Mouse (Mus musculus): ENCODE data around the gene Lgmn. TPM values are rescaled to one million over a fixed set of nuclear protein-coding genes. Genes with fewer than 3 reads are reported as not detected.

Lgmn gene
- 70.3 and 78.8 TPM in 2 replicates for polyA plus RNA-seq (2015; fragmentation: Nextera tagmentation; extraction: Ambion mirVana)

GRCm38 (mm10) chr12:102439632-102440023, at the start of gene Lgmn:
Gene Lgmn (minus strand): TSS chr12:102439813.
- WGBS, result under 1% methylated on average over 28 of the region's 28 CpGs
- no peaks in the 10 kb centered on the region for H3K9me3 ChIP-seq (ENCODE audit: control insufficient read depth, low read length)
- ATAC-seq, result peak; percentile 100

GRCm38 (mm10) chr12:102484946-102485345, 45.3 kb upstream of the Lgmn start:
- no peak overlapping the region for H3K9ac ChIP-seq (replicated peaks; ENCODE audit: low read depth, low read length)
- WGBS, result 66% methylated on average over 3 of the region's 3 CpGs
- H3K4me1 ChIP-seq (replicated peaks; ENCODE audit: control insufficient read depth, insufficient read depth, low read length), result no peaks in the 10 kb centered on the region
- no peak overlapping the region for H3K4me2 ChIP-seq (ENCODE audit: low read length)
- no peak overlapping the region for H3K27ac ChIP-seq (ENCODE audit: low read length)
- no peaks in the 10 kb centered on the region for H3K27me3 ChIP-seq (replicated peaks; ENCODE audit: control insufficient read depth, insufficient read depth, low read length)
- no peak for ATAC-seq
- no peaks in the 10 kb centered on the region for H3K9me3 ChIP-seq (ENCODE audit: control insufficient read depth, low read length)
- H3K4me3 ChIP-seq (replicated peaks; ENCODE audit: low read length), result no peak overlapping the region
- peaks cover 37% of the 10 kb centered on the region for H3K36me3 ChIP-seq (ENCODE audit: control insufficient read depth, insufficient read depth)

More at GRCm38 (mm10) chr12:102439632-102440023, at the start of gene Lgmn:
- H3K4me3 ChIP-seq (replicated peaks; ENCODE audit: low read length), result peak within 1 kb of the TSS; percentile 53
- no peaks in the 10 kb centered on the region for H3K36me3 ChIP-seq (ENCODE audit: control insufficient read depth, insufficient read depth)
- H3K9ac ChIP-seq (replicated peaks; ENCODE audit: low read depth, low read length), result peak within 1 kb of the TSS; percentile 58
- no peaks in the 10 kb centered on the region for H3K27me3 ChIP-seq (replicated peaks; ENCODE audit: control insufficient read depth, insufficient read depth, low read length)
- H3K4me1 ChIP-seq (replicated peaks; ENCODE audit: control insufficient read depth, insufficient read depth, low read length), result peaks cover 15% of the 10 kb centered on the region
- H3K4me2 ChIP-seq (ENCODE audit: low read length), result peak within 1 kb of the TSS; percentile 59
- 0 out of 2 replicates have a peak within 1 kb of the TSS, but pooled peaks have one; percentile 26 for H3K27ac ChIP-seq (ENCODE audit: low read length)

GRCm38 (mm10) chr12:102480481-102480880, 40.9 kb upstream of the Lgmn start:
- 93% methylated on average over 4 of the region's 4 CpGs for WGBS

GRCm38 (mm10) chr12:102474411-102474810, 34.8 kb upstream of the Lgmn start:
- 94% methylated on average over 7 of the region's 7 CpGs for WGBS
- Histone ChIP-seq H3K36me3 (ENCODE audit: control insufficient read depth, insufficient read depth) (peaks cover 22% of the 10 kb centered on the region), H3K4me2 (ENCODE audit: low read length) (no peak overlapping the region), H3K27ac (ENCODE audit: low read length) (no peak overlapping the region), H3K9ac (replicated peaks; ENCODE audit: low read depth, low read length) (no peak overlapping the region), H3K4me3 (replicated peaks; ENCODE audit: low read length) (no peak overlapping the region), H3K27me3 (replicated peaks; ENCODE audit: control insufficient read depth, insufficient read depth, low read length) (no peaks in the 10 kb centered on the region), H3K9me3 (ENCODE audit: control insufficient read depth, low read length) (no peaks in the 10 kb centered on the region), H3K4me1 (replicated peaks; ENCODE audit: control insufficient read depth, insufficient read depth, low read length) (peaks cover 6% of the 10 kb centered on the region)
- ATAC-seq, result no peak

More at GRCm38 (mm10) chr12:102480481-102480880, 40.9 kb upstream of the Lgmn start:
- Histone ChIP-seq H3K27me3 (replicated peaks; ENCODE audit: control insufficient read depth, insufficient read depth, low read length) (no peaks in the 10 kb centered on the region), H3K4me1 (replicated peaks; ENCODE audit: control insufficient read depth, insufficient read depth, low read length) (no peaks in the 10 kb centered on the region), H3K4me2 (ENCODE audit: low read length) (no peak overlapping the region), H3K27ac (ENCODE audit: low read length) (no peak overlapping the region), H3K36me3 (ENCODE audit: control insufficient read depth, insufficient read depth) (peaks cover 34% of the 10 kb centered on the region), H3K9me3 (ENCODE audit: control insufficient read depth, low read length) (no peaks in the 10 kb centered on the region), H3K4me3 (replicated peaks; ENCODE audit: low read length) (no peak overlapping the region), H3K9ac (replicated peaks; ENCODE audit: low read depth, low read length) (no peak overlapping the region)
- no peak for ATAC-seq

GRCm38 (mm10) chr12:102468894-102469764, 29.5 kb upstream of the Lgmn start, which contains the start of gene Golga5:
Gene Golga5 (plus strand): TSS chr12:102469135.
- ATAC-seq, result peak; percentile 98
- peaks cover 6% of the 10 kb centered on the region for H3K4me1 ChIP-seq (replicated peaks; ENCODE audit: control insufficient read depth, insufficient read depth, low read length)
- peak within 1 kb of the TSS; percentile 72 for H3K4me3 ChIP-seq (replicated peaks; ENCODE audit: low read length)
- under 1% methylated on average over 85 of the region's 86 CpGs for WGBS
- H3K36me3 ChIP-seq (ENCODE audit: control insufficient read depth, insufficient read depth), result peaks cover 7% of the 10 kb centered on the region
- H3K4me2 ChIP-seq (ENCODE audit: low read length), result peak within 1 kb of the TSS; percentile 72
- H3K9me3 ChIP-seq (ENCODE audit: control insufficient read depth, low read length), result no peaks in the 10 kb centered on the region
- peak within 1 kb of the TSS; percentile 78 for H3K9ac ChIP-seq (replicated peaks; ENCODE audit: low read depth, low read length)
- peak within 1 kb of the TSS; percentile 74 for H3K27ac ChIP-seq (ENCODE audit: low read length)
- H3K27me3 ChIP-seq (replicated peaks; ENCODE audit: control insufficient read depth, insufficient read depth, low read length), result no peaks in the 10 kb centered on the region

GRCm38 (mm10) chr12:102468136-102468535, 28.5 kb upstream of the Lgmn start:
- Histone ChIP-seq H3K27me3 (replicated peaks; ENCODE audit: control insufficient read depth, insufficient read depth, low read length) (no peaks in the 10 kb centered on the region), H3K27ac (ENCODE audit: low read length) (no peak overlapping the region), H3K36me3 (ENCODE audit: control insufficient read depth, insufficient read depth) (peaks cover 1% of the 10 kb centered on the region), H3K9ac (replicated peaks; ENCODE audit: low read depth, low read length) (no peak overlapping the region), H3K9me3 (ENCODE audit: control insufficient read depth, low read length) (no peaks in the 10 kb centered on the region), H3K4me2 (ENCODE audit: low read length) (no peak overlapping the region), H3K4me3 (replicated peaks; ENCODE audit: low read length) (no peak overlapping the region), H3K4me1 (replicated peaks; ENCODE audit: control insufficient read depth, insufficient read depth, low read length) (peaks cover 6% of the 10 kb centered on the region)
- WGBS, result 83% methylated on average over 1 of the region's 1 CpGs
- no peak for ATAC-seq

- Histone ChIP-seq H3K27ac (ENCODE audit: low read length) (no peak overlapping the region), H3K9ac (replicated peaks; ENCODE audit: low read depth, low read length) (no peak overlapping the region), H3K36me3 (ENCODE audit: control insufficient read depth, insufficient read depth) (no peaks in the 10 kb centered on the region), H3K27me3 (replicated peaks; ENCODE audit: control insufficient read depth, insufficient read depth, low read length) (no peaks in the 10 kb centered on the region), H3K4me2 (ENCODE audit: low read length) (no peak overlapping the region), H3K4me3 (replicated peaks; ENCODE audit: low read length) (no peak overlapping the region), H3K9me3 (ENCODE audit: control insufficient read depth, low read length) (no peaks in the 10 kb centered on the region), H3K4me1 (replicated peaks; ENCODE audit: control insufficient read depth, insufficient read depth, low read length) (no peaks in the 10 kb centered on the region)
- 57% methylated on average over 4 of the region's 4 CpGs for WGBS
- no peak for ATAC-seq
Observed at GRCm38 (mm10) chr12:102464650-102465049, 25.0 kb upstream of the Lgmn start.

- Histone ChIP-seq H3K27me3 (replicated peaks; ENCODE audit: control insufficient read depth, insufficient read depth, low read length) (no peaks in the 10 kb centered on the region), H3K9ac (replicated peaks; ENCODE audit: low read depth, low read length) (no peak overlapping the region), H3K36me3 (ENCODE audit: control insufficient read depth, insufficient read depth) (no peaks in the 10 kb centered on the region), H3K27ac (ENCODE audit: low read length) (no peak overlapping the region), H3K4me2 (ENCODE audit: low read length) (no peak overlapping the region), H3K4me3 (replicated peaks; ENCODE audit: low read length) (no peak overlapping the region), H3K9me3 (ENCODE audit: control insufficient read depth, low read length) (no peaks in the 10 kb centered on the region), H3K4me1 (replicated peaks; ENCODE audit: control insufficient read depth, insufficient read depth, low read length) (no peaks in the 10 kb centered on the region)
- 76% methylated on average over 5 of the region's 5 CpGs for WGBS
- ATAC-seq, result no peak
Observed at GRCm38 (mm10) chr12:102461177-102461576, 21.6 kb upstream of the Lgmn start.

GRCm38 (mm10) chr12:102460014-102460413, 20.4 kb upstream of the Lgmn start:
- Histone ChIP-seq H3K27ac (ENCODE audit: low read length) (no peak overlapping the region), H3K4me2 (ENCODE audit: low read length) (no peak overlapping the region), H3K9ac (replicated peaks; ENCODE audit: low read depth, low read length) (no peak overlapping the region), H3K9me3 (ENCODE audit: control insufficient read depth, low read length) (no peaks in the 10 kb centered on the region), H3K4me3 (replicated peaks; ENCODE audit: low read length) (no peak overlapping the region), H3K36me3 (ENCODE audit: control insufficient read depth, insufficient read depth) (no peaks in the 10 kb centered on the region), H3K27me3 (replicated peaks; ENCODE audit: control insufficient read depth, insufficient read depth, low read length) (no peaks in the 10 kb centered on the region), H3K4me1 (replicated peaks; ENCODE audit: control insufficient read depth, insufficient read depth, low read length) (no peaks in the 10 kb centered on the region)
- 82% methylated on average over 5 of the region's 5 CpGs for WGBS
- no peak for ATAC-seq
